Mouse (Mus musculus): ENCODE data around the gene Lrrc8a.

Gene Lrrc8a

GRCm38 (mm10) chr2:30262840-30263441, 25.4 kb downstream of the Lrrc8a start:
- peak; percentile 85 for DNase-seq

- no peak for DNase-seq
Measured at GRCm38 (mm10) chr2:30263811-30264210, 26.3 kb downstream of the Lrrc8a start.

GRCm38 (mm10) chr2:30264671-30265519, 27.4 kb downstream of the Lrrc8a start:
- DNase-seq = no peak

- DNase-seq = peak; percentile 86
Measured at GRCm38 (mm10) chr2:30265767-30266253, 28.3 kb downstream of the Lrrc8a start, which contains the start of gene Phyhd1. Gene Phyhd1, plus strand, starts transcription at chr2:30266203.

GRCm38 (mm10) chr2:30266392-30266941, 29.0 kb downstream of the Lrrc8a start:
- peak; percentile 64 for DNase-seq

- DNase-seq = peak; percentile 11
Measured at GRCm38 (mm10) chr2:30267466-30267865, 30.0 kb downstream of the Lrrc8a start.

- DNase-seq = peak; percentile 13
Measured at GRCm38 (mm10) chr2:30268371-30268770, 30.9 kb downstream of the Lrrc8a start.

GRCm38 (mm10) chr2:30269241-30269990, 31.9 kb downstream of the Lrrc8a start:
- DNase-seq = peak; percentile 22

- DNase-seq = peak; percentile 92
Measured at GRCm38 (mm10) chr2:30270134-30270533, 32.6 kb downstream of the Lrrc8a start.

GRCm38 (mm10) chr2:30280743-30281142, 43.2 kb downstream of the Lrrc8a start, which contains the start of gene Gm28038:
Gene Gm28038, plus strand, starts transcription at chr2:30281043.
- DNase-seq = no peak

GRCm38 (mm10) chr2:30281651-30282050, 44.1 kb downstream of the Lrrc8a start:
- DNase-seq = no peak

- no peak for DNase-seq
Measured at GRCm38 (mm10) chr2:30283193-30283592, 45.7 kb downstream of the Lrrc8a start.

- DNase-seq = no peak
Measured at GRCm38 (mm10) chr2:30285004-30285403, 47.5 kb downstream of the Lrrc8a start.

GRCm38 (mm10) chr2:30285416-30286181, 48.1 kb downstream of the Lrrc8a start:
- DNase-seq = peak; percentile 32

GRCm38 (mm10) chr2:30286192-30287026, 48.9 kb downstream of the Lrrc8a start, which contains the start of the genes Dolk and Nup188:
Gene Dolk, minus strand, starts transcription at chr2:30286334.
Gene Nup188, plus strand, starts transcription at chr2:30286397.
- peak; percentile 94 for DNase-seq

- no peak for DNase-seq
Measured at GRCm38 (mm10) chr2:30287027-30287373, 49.5 kb downstream of the Lrrc8a start.

GRCm38 (mm10) chr2:30299525-30299924, 62.0 kb downstream of the Lrrc8a start:
- DNase-seq = no peak

GRCm38 (mm10) chr2:30299966-30300365, 62.5 kb downstream of the Lrrc8a start:
- no peak for DNase-seq

GRCm38 (mm10) chr2:30306087-30306486, 68.6 kb downstream of the Lrrc8a start:
- no peak for DNase-seq

GRCm38 (mm10) chr2:30309351-30309750, 71.8 kb downstream of the Lrrc8a start:
- DNase-seq = no peak

GRCm38 (mm10) chr2:30311481-30311880, 74.0 kb downstream of the Lrrc8a start:
- DNase-seq = no peak
